Mouse (Mus musculus) spleen, postnatal 36 days (tissue): ENCODE measurements around the gene Herc1.
A peak's percentile ranks its signal among the peaks of the same experiment; 100 is the strongest.

ENCODE experiments used
- DNase-seq, 2 experiments: peaks; one replicate each; pipeline ENCODE4 v3.0.0; 2022; ENCODE audit warnings: low spot score in 2 of 2, mixed read lengths in 1 of 2

The Herc1 gene

DNA sequence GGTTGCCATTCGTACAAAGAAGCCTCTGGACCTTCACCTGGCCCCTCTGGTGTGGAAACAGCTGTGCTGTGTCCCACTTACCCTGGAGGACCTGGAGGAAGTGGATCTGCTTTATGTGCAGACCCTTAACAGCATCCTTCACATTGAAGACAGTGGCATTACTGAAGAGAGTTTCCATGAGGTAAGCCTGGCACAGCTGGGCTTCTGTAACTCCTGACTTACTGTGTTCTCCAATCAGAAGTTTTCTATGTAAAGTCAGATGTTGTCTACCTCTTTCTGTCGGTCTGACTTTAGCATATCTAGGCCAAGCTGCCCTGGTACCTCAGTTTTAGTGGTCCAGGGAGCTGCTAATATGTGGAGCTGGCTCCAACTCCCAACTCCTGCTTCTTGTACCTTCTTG, 151.0 kb downstream of the Herc1 start:
- DNase-seq: no peak

DNA sequence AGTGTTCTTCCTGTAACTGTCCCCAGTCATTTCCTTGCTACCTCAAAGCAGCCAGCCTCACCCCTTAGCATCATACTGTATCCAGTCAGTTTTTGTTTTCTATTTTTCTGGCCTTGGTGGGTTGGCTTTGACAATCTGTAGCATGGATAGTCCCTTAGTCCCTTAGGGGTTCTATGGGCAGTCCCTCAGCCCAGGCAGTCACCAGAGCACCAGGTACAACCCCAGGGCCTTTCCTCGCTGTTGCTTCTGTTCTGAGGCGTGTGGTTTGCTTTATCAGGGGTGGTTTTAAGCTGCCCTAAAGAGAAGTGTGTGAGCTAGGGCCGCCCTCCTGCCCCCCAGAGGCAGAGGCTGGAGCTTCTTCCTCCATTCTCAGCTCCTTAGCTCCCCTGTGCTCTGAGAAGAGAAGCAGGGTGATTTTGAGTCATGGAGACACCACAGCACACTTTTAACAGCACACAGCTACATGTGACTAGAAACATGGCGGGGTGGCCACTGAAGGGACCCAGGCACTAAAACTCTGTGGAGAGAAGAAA, 153.7 kb downstream of the Herc1 start:
- peak; percentile 55 to 65 for DNase-seq

- DNase-seq: no peak
These were observed 154.3 kb downstream of the Herc1 start for GRCm38 (mm10) chr9:66504518-66504917.

DNA sequence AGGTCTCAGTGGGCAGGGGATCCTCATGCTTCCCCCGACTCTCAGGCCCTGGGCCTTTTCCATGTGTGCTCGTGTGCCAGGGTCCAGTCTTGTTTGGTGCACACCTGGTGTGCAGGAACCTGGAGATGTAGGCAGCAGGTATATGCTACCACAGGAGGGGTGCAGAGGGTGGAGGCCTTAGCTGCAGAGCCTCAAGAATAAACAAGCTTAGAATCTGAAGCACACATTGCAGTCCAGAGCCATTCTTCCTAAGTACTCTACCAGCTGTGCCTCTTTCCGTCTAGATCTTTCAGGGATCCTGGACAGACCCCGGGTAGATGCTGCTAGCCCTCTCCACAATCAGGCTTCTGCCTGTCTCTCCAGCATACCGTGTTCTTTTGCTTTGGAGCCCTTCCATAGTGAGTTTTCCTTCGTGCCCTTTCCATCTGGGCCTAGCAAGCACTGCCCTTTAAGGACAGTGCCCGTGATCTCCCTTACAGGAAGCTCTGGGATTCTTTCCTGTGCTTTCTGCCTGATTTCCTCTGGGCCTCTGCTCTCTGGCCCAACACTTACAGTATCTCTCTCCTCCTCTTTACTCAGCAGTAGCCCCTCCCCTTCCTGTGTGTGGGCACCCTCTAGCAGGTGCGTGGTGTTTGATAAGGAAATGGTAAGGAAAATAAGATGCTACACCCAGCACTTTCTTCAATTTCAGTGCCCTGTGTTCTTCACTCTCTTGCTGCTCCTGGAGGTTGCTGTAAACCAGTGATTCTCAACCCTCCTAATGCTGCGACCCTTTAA, 155.1 kb downstream of the Herc1 start:
- DNase-seq: peak; percentile 71 to 84

DNA sequence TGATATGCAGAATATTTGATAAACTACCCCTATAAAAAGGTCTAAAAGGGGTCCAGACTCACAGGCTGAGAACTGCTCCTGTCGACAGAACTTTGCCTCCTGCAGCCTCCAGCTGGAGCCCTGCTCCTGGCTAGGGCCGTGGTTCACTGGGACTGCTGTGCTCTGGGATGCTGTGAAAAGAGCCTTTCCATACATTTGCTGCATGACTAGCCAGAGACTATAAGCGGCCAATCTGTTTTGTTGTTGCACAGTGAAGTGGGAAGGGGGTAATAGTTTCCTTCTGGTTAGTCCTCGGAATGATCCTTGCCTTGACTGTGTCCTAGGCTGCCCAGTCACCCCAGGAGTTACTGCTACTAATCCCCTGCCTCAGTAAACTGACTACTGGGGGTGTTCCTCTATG, 155.8 kb downstream of the Herc1 start:
- DNase-seq: no peak

- DNase-seq: no peak
These were observed 156.2 kb downstream of the Herc1 start for GRCm38 (mm10) chr9:66506424-66506823.

DNA sequence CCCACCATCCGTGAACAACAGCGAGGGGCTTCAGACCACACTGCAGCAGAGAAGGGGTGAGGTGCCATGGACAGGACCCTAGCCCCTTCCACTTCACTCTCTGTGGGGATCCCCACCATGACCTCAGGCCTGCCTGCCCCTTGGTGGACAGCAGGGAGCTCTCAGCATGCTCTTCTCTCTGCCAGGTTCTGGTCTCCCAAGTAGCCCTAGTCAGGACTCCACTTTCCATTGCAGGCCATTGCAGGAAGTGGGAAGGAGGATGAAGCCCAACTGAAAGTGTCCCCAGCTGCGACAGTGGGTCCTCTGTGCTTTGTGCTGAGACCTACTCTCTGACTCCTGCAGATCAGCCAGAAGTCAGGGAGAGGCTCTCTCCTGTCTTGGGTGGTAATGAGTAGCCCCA, 157.4 kb downstream of the Herc1 start:
- DNase-seq: no peak

- DNase-seq: no peak
These were observed 158.7 kb downstream of the Herc1 start for GRCm38 (mm10) chr9:66508890-66509399.

- no peak for DNase-seq
These were observed 160.1 kb downstream of the Herc1 start for GRCm38 (mm10) chr9:66510351-66510841.

DNA sequence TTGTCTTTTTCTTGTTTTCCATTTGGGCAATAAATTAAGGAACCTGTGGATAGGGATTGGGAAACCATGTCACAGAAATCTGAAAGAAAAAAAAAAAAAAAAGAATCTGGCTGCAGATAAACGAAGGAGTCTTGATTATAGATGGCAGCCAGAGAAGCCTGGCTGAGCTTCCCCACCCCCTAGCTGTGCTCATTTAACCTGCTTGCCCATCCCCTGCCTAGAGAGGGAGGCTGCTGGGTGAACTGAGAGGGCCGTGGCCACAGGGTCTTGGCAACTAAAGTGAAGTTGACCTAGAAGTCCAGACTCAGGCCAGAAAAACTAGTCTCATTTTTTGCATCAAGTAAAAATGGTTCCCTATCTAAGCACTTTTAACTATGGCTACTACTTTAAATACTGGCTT, 160.7 kb downstream of the Herc1 start:
- DNase-seq: peak in 1 of 2 experiments; percentile 32

DNA sequence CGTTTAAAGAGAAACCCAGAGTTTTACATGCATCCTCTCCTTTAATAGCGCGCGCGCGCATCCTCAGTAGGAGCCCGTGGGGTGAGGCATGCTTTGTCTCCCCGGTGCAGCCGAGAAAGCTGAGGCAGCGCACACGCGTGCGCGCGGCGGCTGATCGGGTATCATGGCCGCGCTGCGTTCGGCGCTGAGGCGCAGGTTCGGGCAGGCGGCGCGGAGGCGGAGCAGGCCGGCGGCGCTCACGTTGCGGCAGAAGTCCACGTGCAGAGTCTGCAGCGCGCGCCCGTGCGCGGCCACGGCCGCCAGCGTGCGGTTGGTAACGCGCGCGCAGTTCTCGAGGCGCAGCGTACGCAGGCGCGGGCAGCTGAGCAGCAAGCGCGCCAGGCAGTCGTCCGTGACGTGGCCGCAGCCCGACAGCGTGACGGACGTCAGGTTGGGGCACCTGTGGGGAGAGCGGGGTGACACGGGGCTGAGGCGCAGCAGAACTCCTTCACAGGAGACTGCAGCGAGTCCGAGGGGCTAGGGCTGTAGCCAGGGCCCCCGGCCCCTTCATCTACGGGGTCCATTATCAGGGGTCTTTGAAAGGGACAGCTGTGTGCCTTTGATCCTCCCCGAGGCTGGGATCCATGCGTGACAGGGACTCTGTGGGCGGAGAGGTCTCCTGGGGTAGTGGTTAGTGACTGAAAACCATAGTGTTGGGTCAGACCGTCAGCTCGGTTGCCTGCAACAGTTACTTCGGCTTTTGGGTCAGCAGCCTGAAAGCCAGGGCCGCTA, 161.5 kb downstream of the Herc1 start:
- DNase-seq: peak; percentile 90 to 91

GRCm38 (mm10) chr9:66512351-66512671, 162.1 kb downstream of the Herc1 start:
- DNase-seq: peak; percentile 84 to 86

DNA sequence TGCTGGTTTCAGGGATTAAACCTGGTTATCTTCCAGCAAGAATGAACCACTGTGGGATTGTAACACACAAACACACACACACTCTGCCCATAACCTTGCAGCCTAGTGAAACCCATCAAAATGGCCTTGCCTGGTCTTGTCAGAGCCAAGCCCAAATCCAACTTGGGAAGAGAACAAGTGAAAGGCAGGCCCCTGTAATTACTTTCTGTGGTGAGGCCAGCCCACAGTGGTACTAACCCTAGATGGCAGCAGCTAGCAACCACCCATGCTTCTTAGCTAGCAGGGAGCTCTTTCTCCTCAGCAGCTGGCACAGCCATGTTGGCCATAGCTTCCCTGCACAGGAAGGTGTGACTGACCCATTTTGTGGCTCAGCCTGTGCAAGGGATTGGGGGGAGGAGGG, 162.9 kb downstream of the Herc1 start:
- peak in 1 of 2 experiments; percentile 34 for DNase-seq

GRCm38 (mm10) chr9:66513661-66514255, 163.5 kb downstream of the Herc1 start:
- no peak for DNase-seq

- no peak for DNase-seq
These were observed 164.1 kb downstream of the Herc1 start, which contains the start of gene Fbxl22 for GRCm38 (mm10) chr9:66514256-66514770. Gene Fbxl22, minus strand, starts transcription at chr9:66514593.

GRCm38 (mm10) chr9:66515115-66515514, 164.9 kb downstream of the Herc1 start:
- DNase-seq: no peak

DNA sequence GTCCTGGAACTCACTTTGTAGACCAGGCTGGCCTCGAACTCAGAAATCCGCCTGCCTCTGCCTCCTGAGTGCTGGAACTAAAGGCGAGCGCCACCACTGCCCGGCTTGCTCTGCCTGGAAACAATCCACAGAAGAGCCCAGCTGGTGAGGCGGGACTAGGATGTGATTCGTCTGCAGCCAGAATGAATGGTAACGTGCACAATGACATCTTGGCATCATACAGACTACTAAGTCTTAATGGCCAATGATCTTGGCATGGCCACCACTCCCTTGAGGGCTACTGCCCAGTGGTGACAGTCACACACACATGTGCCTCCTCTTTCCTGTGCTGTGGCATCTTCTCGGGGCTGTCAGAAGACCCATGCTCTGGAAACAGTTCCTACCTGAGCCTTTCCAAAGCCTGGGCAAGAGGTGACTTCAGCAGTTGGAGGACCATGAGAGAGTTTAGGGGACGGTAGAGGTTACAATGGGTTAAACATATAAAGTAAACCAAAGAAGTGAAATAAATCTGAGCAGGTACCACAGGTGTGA, 165.5 kb downstream of the Herc1 start:
- DNase-seq: no peak

DNA sequence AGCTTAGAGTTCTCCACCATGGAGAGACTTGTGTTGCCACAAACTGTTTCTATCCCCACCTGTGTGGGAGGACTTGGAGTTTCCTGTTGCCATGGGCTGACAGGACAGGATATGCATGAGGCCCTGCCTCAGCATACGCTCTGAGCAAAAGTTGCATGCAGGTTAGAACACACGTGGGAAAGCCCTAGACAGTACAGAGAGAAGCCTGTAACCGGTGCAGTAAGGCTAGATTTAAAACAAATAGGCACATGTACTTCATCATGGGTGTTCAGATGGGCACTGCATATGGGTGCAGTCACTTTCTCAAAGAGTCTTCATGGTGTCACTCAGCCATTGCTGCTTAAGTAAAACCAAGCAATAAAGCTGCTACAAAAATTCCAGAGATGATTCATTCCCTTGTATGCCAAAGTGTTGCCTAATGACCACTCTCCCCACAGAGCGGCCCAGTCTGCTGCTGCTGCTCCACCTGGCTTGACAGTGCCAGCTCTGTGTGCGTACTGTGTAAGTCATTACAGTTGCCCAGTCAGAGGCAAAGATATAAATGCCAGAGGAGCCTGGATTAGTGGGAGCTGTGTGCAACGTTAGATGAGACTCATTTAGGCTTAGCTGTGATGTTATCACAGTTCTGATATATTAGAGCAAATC, 166.2 kb downstream of the Herc1 start:
- DNase-seq: no peak

- DNase-seq: no peak
These were observed 167.5 kb downstream of the Herc1 start for GRCm38 (mm10) chr9:66517746-66518145.

DNA sequence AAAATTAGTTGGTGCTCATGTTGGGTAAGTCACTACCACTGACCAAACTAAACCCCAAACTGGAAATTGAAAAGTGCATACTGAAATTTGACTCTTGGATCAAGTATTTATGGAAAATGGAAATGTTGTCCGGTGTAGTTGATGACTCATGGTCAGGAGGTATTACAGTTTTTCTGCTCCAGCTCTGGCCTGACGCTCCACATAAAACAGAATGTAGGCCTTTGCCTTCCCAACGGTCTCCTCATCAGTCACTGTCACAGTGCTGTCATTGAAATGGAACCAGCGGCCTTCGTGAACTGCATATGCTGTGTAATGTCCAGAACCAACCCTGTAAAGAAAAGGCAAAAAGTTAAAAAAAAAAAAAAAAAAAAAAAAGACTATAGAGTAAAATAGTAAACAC, 168.0 kb downstream of the Herc1 start:
- no peak for DNase-seq

GRCm38 (mm10) chr9:66518901-66519300, 168.7 kb downstream of the Herc1 start:
- no peak for DNase-seq
